Mouse (Mus musculus) neural tube, embryonic 15.5 days (tissue): ENCODE results near the gene Mast4. TPM values are rescaled to one million over a fixed set of nuclear protein-coding genes. Genes with fewer than 3 reads are reported as not detected.

ENCODE experiments used
- ATAC-seq: fragments of 200-750 bp; cut with Nextera tagmentation; 2 replicates; pipeline ENCODE4 v1.8.0; 2017; ENCODE audit warnings: mild to moderate bottlenecking, moderate TSS enrichment, moderate library complexity; ENCODE audit not compliant: low FRiP score
- H3K27ac ChIP-seq: fragments of 300-500 bp; sonication (generic); replicated peaks from 2 replicates; pipeline ENCODE4 v1.5.1; 2015; ENCODE audit warnings: mild to moderate bottlenecking, inconsistent platforms
- H3K27me3 ChIP-seq: fragments of 300-500 bp; sonication (generic); replicated peaks from 2 replicates; pipeline ENCODE4 v1.6.1; 2015; ENCODE audit warnings: inconsistent platforms
- H3K36me3 ChIP-seq: fragments of 300-500 bp; sonication (generic); 2 replicates; pipeline ENCODE4 v1.6.1; 2015; ENCODE audit warnings: inconsistent platforms
- H3K4me1 ChIP-seq: fragments of 300-500 bp; sonication (generic); 2 replicates; pipeline ENCODE4 v1.6.1; 2015; ENCODE audit warnings: inconsistent platforms
- H3K4me2 ChIP-seq: fragments of 300-500 bp; sonication (generic); 2 replicates; pipeline ENCODE4 v1.6.1; 2015; ENCODE audit warnings: inconsistent platforms, mild to moderate bottlenecking, moderate library complexity
- H3K4me3 ChIP-seq: fragments of 300-500 bp; sonication (generic); replicated peaks from 2 replicates; pipeline ENCODE4 v1.5.1; 2015; ENCODE audit warnings: mild to moderate bottlenecking, inconsistent platforms
- H3K9ac ChIP-seq: fragments of 300-500 bp; sonication (generic); replicated peaks from 2 replicates; pipeline ENCODE4 v1.6.1; 2015; ENCODE audit warnings: mild to moderate bottlenecking, inconsistent platforms
- H3K9me3 ChIP-seq: fragments of 300-500 bp; sonication (generic); replicated peaks from 2 replicates; pipeline ENCODE4 v1.6.1; 2016; ENCODE audit warnings: inconsistent platforms
- WGBS: fragments of 180-500 bp; shearing (Covaris S2); methylation state at CpG from one replicate; pipeline ENCODE4 v1.1.7; 2015; ENCODE audit warnings: mixed read lengths; 5-methylcytosine and 5-hydroxymethylcytosine counted together
- polyA plus RNA-seq: library from polyadenylated mRNA; unstranded; fragments of >200 nt; fragmentation: Nextera tagmentation; extraction: Ambion mirVana; gene quantifications from 2 replicates; pipeline ENCODE4 v1.2.1, GENCODE M21; 2015

Mast4 gene
- polyA plus RNA-seq, 1 experiment from 2014 or later = 24.7 TPM

DNA sequence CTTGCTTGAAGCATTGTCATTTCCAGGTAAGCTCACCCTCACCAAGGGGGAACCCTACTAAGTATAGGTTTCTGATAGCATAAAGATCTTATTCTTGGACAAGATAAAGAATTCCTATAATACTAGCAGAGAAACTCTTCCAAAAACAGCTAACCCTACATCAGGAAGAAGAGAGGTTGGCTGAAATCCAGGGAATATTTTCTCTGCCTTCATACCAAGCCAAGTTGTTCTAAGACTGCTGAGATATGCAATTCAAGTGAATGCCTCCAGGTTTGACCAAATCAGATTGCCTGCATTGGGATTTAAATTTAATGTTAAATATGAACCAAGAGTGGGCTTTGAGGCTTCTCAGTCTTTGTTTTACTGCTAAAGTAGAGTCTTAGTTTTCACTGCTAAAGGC, 608.9 kb downstream of the Mast4 start:
- Histone ChIP-seq H3K4me3 (no peak overlapping the region), H3K27me3 (no peaks in the 10 kb centered on the region), H3K4me2 (no peak overlapping the region), H3K9ac (no peak overlapping the region), H3K36me3 (no peaks in the 10 kb centered on the region), H3K4me1 (no peaks in the 10 kb centered on the region), H3K9me3 (no peaks in the 10 kb centered on the region), H3K27ac (no peak overlapping the region)
- ATAC-seq = no peak

DNA sequence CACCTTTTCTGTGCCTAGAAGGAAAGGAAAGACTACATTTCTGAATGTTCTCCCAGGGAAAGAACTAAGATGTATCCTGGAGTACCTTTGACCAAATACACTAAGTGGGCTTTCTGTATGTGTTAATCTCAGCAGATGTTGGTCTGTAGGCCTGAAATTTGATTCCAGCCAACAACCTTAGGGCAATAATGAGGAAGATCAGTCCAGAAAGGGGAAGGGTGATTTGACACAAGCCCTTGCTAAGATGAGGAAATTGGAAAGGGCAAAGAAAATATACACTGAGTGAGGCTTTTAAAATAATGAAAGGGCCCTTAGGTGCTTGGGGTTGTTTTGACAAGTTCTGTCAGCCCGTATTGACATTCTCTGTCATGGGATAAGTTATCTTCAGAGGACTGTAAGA, 617.3 kb downstream of the Mast4 start:
- no peak overlapping the region for H3K4me2 ChIP-seq
- WGBS = 95% methylated on average over 1 of the region's 1 CpGs
- ATAC-seq = no peak
- no peaks in the 10 kb centered on the region for H3K4me1 ChIP-seq
- H3K9me3 ChIP-seq = no peaks in the 10 kb centered on the region
- H3K27ac ChIP-seq = no peak overlapping the region
- H3K27me3 ChIP-seq = no peaks in the 10 kb centered on the region
- H3K9ac ChIP-seq = no peak overlapping the region
- no peaks in the 10 kb centered on the region for H3K36me3 ChIP-seq
- H3K4me3 ChIP-seq = no peak overlapping the region

GRCm38 (mm10) chr13:102700744-102701143, 633.6 kb downstream of the Mast4 start:
- H3K4me1 ChIP-seq = peaks cover 17% of the 10 kb centered on the region
- 90% methylated on average over 3 of the region's 3 CpGs for WGBS
- H3K4me2 ChIP-seq = no peak overlapping the region
- no peaks in the 10 kb centered on the region for H3K27me3 ChIP-seq
- ATAC-seq = no peak
- no peaks in the 10 kb centered on the region for H3K36me3 ChIP-seq
- H3K9ac ChIP-seq = no peak overlapping the region
- H3K4me3 ChIP-seq = no peak overlapping the region
- H3K9me3 ChIP-seq = no peaks in the 10 kb centered on the region
- H3K27ac ChIP-seq = no peak overlapping the region

- Histone ChIP-seq H3K9ac (no peak overlapping the region), H3K27ac (0 out of 2 replicates have a peak overlapping the region, but pooled peaks have one; percentile 81), H3K36me3 (no peaks in the 10 kb centered on the region), H3K4me3 (no peak overlapping the region), H3K9me3 (no peaks in the 10 kb centered on the region), H3K4me1 (peaks cover 17% of the 10 kb centered on the region), H3K27me3 (no peaks in the 10 kb centered on the region), H3K4me2 (no peak overlapping the region)
- WGBS = 90% methylated on average over 5 of the region's 5 CpGs
- ATAC-seq = no peak
Measured at GRCm38 (mm10) chr13:102700176-102700575, 634.1 kb downstream of the Mast4 start.

DNA sequence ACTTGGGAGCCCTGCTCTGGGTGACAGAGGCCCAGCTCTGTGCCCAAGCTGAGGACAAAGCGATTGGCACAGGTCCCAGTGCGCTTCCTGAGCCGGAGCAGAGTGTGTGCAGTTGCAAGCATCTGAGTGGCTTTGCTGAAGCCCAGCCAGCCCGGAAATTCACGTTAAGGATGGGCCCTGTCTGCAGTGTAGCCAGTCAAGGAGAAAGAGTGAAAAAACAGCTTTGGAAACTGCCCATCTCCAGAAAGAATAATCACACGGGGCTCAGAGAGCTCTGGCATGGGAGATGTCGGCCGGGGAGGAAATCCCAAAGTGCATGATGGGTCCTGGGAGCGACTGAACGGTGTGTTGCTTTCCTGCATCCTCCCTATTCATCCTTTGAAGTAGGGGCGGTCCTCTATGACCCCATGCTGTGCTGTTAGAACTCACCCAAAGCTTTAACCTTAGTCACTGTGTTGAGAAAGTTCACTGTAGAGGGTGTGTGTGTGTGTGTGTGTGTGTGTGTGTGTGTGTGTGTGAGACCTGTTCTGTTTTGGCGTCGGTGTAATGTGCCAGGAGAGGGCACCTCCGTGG, 635.5 kb downstream of the Mast4 start:
- no peaks in the 10 kb centered on the region for H3K9me3 ChIP-seq
- peak overlapping the region; percentile 19; the same call in 1 of the 2 replicates for H3K4me3 ChIP-seq
- H3K27me3 ChIP-seq = no peaks in the 10 kb centered on the region
- H3K27ac ChIP-seq = peak overlapping the region; percentile 81
- ATAC-seq = peak; percentile 90
- peak overlapping the region; percentile 52 for H3K4me2 ChIP-seq
- H3K9ac ChIP-seq = 0 out of 2 replicates have a peak overlapping the region, but pooled peaks have one; percentile 20
- 23% methylated on average over 14 of the region's 14 CpGs for WGBS
- no peaks in the 10 kb centered on the region for H3K36me3 ChIP-seq
- peaks cover 17% of the 10 kb centered on the region for H3K4me1 ChIP-seq

- peak overlapping the region; percentile 19; the same call in 1 of the 2 replicates for H3K4me3 ChIP-seq
- H3K9me3 ChIP-seq = no peaks in the 10 kb centered on the region
- peaks cover 17% of the 10 kb centered on the region for H3K4me1 ChIP-seq
- no peaks in the 10 kb centered on the region for H3K27me3 ChIP-seq
- peak overlapping the region; percentile 81 for H3K27ac ChIP-seq
- ATAC-seq = no peak
- 0 out of 2 replicates have a peak overlapping the region, but pooled peaks have one; percentile 20 for H3K9ac ChIP-seq
- peak overlapping the region; percentile 52 for H3K4me2 ChIP-seq
- WGBS = 20% methylated on average over 10 of the region's 10 CpGs
- no peaks in the 10 kb centered on the region for H3K36me3 ChIP-seq
Measured at GRCm38 (mm10) chr13:102698335-102698734, 636.0 kb downstream of the Mast4 start.

DNA sequence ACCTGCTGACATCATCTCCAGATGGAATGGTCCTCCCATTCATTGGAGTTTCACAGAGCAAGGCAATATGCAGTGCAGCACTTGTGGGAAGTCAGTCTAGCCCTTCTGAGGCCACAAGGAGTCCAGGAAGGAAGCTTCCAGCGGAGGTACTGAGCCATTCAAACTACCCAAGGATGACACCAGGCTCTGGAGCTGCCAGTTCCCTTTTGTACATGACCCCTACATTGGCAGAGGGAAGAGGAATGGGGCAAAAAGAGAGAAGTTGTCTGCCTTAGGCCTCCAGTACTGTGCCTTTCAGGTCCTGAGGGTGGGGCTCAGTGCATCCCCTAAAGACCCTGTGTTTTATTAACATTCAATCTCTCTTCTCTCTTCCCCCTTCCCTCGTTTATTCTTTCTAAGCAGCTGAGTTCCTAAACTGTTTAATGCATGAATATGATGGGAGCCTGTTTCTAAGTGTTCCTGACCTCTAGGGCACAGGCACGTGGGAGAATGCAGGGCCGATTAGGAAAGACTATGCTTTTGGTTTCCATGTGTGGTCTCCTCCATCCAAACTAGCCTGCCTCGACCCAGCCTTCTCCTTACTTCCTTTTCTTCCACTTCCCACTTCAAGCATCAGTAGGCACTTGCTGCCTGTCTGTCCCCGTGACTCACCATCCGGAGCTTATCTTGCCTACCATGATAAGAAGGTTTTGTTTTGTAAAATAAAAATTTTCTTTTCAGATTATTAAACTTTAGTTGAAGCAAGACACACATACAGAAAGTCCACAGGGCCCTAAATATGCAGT, 639.0 kb downstream of the Mast4 start:
- H3K27ac ChIP-seq = no peak overlapping the region
- no peak overlapping the region for H3K4me2 ChIP-seq
- H3K9me3 ChIP-seq = no peaks in the 10 kb centered on the region
- peaks cover 17% of the 10 kb centered on the region for H3K4me1 ChIP-seq
- no peak overlapping the region for H3K9ac ChIP-seq
- 82% methylated on average over 7 of the region's 7 CpGs for WGBS
- H3K36me3 ChIP-seq = no peaks in the 10 kb centered on the region
- no peak for ATAC-seq
- H3K27me3 ChIP-seq = no peaks in the 10 kb centered on the region
- H3K4me3 ChIP-seq = no peak overlapping the region

GRCm38 (mm10) chr13:102694154-102694553, 640.1 kb downstream of the Mast4 start:
- WGBS = 93% methylated on average over 7 of the region's 7 CpGs
- Histone ChIP-seq H3K27me3 (no peaks in the 10 kb centered on the region), H3K27ac (no peak overlapping the region), H3K9ac (no peak overlapping the region), H3K9me3 (no peaks in the 10 kb centered on the region), H3K4me2 (no peak overlapping the region), H3K36me3 (no peaks in the 10 kb centered on the region), H3K4me1 (peaks cover 11% of the 10 kb centered on the region), H3K4me3 (no peak overlapping the region)
- ATAC-seq = no peak

- no peak for ATAC-seq
- peaks cover 4% of the 10 kb centered on the region for H3K4me1 ChIP-seq
- H3K27ac ChIP-seq = no peak within 1 kb of the TSS
- H3K36me3 ChIP-seq = no peaks in the 10 kb centered on the region
- no peaks in the 10 kb centered on the region for H3K27me3 ChIP-seq
- no peaks in the 10 kb centered on the region for H3K9me3 ChIP-seq
- WGBS = 65% methylated on average over 8 of the region's 8 CpGs
- no peak within 1 kb of the TSS for H3K4me2 ChIP-seq
- no peak within 1 kb of the TSS for H3K4me3 ChIP-seq
- H3K9ac ChIP-seq = no peak within 1 kb of the TSS
Measured at GRCm38 (mm10) chr13:102693341-102693801, 640.9 kb downstream of the Mast4 start, which contains the start of gene Cd180. Gene Cd180, plus strand, starts transcription at chr13:102693558.

- no peak for ATAC-seq
- no peak overlapping the region for H3K4me3 ChIP-seq
- no peaks in the 10 kb centered on the region for H3K9me3 ChIP-seq
- H3K9ac ChIP-seq = no peak overlapping the region
- H3K36me3 ChIP-seq = no peaks in the 10 kb centered on the region
- no peaks in the 10 kb centered on the region for H3K4me1 ChIP-seq
- H3K27me3 ChIP-seq = no peaks in the 10 kb centered on the region
- WGBS = 47% methylated on average over 11 of the region's 11 CpGs
- H3K4me2 ChIP-seq = no peak overlapping the region
- no peak overlapping the region for H3K27ac ChIP-seq
Measured at GRCm38 (mm10) chr13:102691408-102692150, 642.7 kb downstream of the Mast4 start.

DNA sequence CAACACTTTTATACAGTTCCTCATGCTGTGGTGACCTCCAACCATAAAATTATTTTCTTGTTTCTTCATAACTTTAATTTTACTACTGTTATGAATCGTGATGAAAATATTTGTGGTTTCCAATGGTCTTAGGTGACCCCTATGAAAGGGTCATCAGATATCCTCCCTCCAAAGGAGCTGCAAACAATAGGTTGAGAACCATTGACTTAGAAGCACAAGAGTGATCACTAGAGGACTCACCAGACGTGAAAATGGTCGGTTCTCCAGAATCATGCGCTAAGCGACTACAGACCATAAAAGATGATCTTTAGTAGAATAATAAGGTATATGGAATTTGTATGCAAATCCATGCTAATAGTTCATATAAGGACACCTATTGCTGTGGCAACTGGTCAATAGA, 644.1 kb downstream of the Mast4 start:
- Histone ChIP-seq H3K4me2 (no peak overlapping the region), H3K4me3 (no peak overlapping the region), H3K27ac (no peak overlapping the region), H3K9me3 (no peaks in the 10 kb centered on the region), H3K4me1 (no peaks in the 10 kb centered on the region), H3K36me3 (no peaks in the 10 kb centered on the region), H3K9ac (no peak overlapping the region), H3K27me3 (no peaks in the 10 kb centered on the region)
- WGBS = 94% methylated on average over 5 of the region's 5 CpGs
- ATAC-seq = no peak
